Mouse (Mus musculus): ENCODE measurements around the gene Prorsd1. TPM values are rescaled to one million over a fixed set of nuclear protein-coding genes. Genes with fewer than 3 reads are reported as not detected.

Gene Prorsd1
- polyA plus RNA-seq (2015; fragmentation: Nextera tagmentation; extraction: Ambion mirVana), result 34.0 and 47.8 TPM in 2 replicates

GRCm38 (mm10) chr11:29514682-29515412 is at the start of gene Prorsd1:
Prorsd1 (minus strand) TSS chr11:29515033.

GRCm38 (mm10) chr11:29547752-29548503 is 33.1 kb upstream of the Prorsd1 start, which contains the start of the genes Clhc1 and Rps27a:
Clhc1 (plus strand) TSS chr11:29547950.
Rps27a (minus strand) TSS chr11:29548109.

GRCm38 (mm10) chr11:29525988-29526794 is 11.4 kb upstream of the Prorsd1 start, which contains the start of gene Mtif2:
Mtif2 (plus strand) TSS chr11:29526408.

Other genes starting within 250 kb of the Prorsd1 start
- 20.0 and 21.1 TPM in 2 replicates for gene Ccdc88a, start 141.4 kb downstream of the Prorsd1 start, polyA plus RNA-seq (2015; fragmentation: Nextera tagmentation; extraction: Ambion mirVana)
- gene Mtif2, start 11.4 kb upstream of the Prorsd1 start, polyA plus RNA-seq (2015; fragmentation: Nextera tagmentation; extraction: Ambion mirVana), result 24.9 and 40.0 TPM in 2 replicates
- gene Clhc1, start 32.9 kb upstream of the Prorsd1 start, polyA plus RNA-seq (2015; fragmentation: Nextera tagmentation; extraction: Ambion mirVana), result 0.08 TPM in 1 of 2 replicates, not detected in the other
- 1,459 and 2,545 TPM in 2 replicates for gene Rps27a, start 33.1 kb upstream of the Prorsd1 start, polyA plus RNA-seq (2015; fragmentation: Nextera tagmentation; extraction: Ambion mirVana)
- gene Rtn4, start 177.9 kb upstream of the Prorsd1 start, polyA plus RNA-seq (2015; fragmentation: Nextera tagmentation; extraction: Ambion mirVana), result 121 and 136 TPM in 2 replicates